Mouse (Mus musculus): Measurements from ENCODE around the gene Surf4.
"Not testable (repeated sequence)": the region's sequence is repeated elsewhere in the genome, so short reads cannot be mapped to it uniquely, and the experiment has no call there.

Surf4 gene

GRCm38 (mm10) chr2:26901834-26902400, 31.8 kb downstream of the Surf4 start:
- no peak for DNase-seq

GRCm38 (mm10) chr2:26900731-26901130, 33.0 kb downstream of the Surf4 start:
- DNase-seq, result no peak

- DNase-seq, result no peak
Observed at GRCm38 (mm10) chr2:26895898-26896297, 37.8 kb downstream of the Surf4 start.

- not testable (repeated sequence) for DNase-seq
Observed at GRCm38 (mm10) chr2:26886170-26886569, 47.6 kb downstream of the Surf4 start.

- not testable (repeated sequence) for DNase-seq
Observed at GRCm38 (mm10) chr2:26885541-26885940, 48.2 kb downstream of the Surf4 start.

GRCm38 (mm10) chr2:26878571-26878970, 55.2 kb downstream of the Surf4 start:
- DNase-seq, result no peak

GRCm38 (mm10) chr2:26870666-26871065, 63.1 kb downstream of the Surf4 start:
- no peak for DNase-seq
